Mouse (Mus musculus) kidney, adult 2 months (tissue): ENCODE measurements around the gene Cga.

Source experiments
- CTCF ChIP-seq: fragments of 200-500 bp; conservative IDR thresholded peaks from 2 replicates; pipeline ENCODE4 v1.5.1; 2011; ENCODE audit warnings: low read depth, mild to moderate bottlenecking, control low read depth, low read length, moderate library complexity, mixed read lengths; ENCODE audit not compliant: insufficient read depth, insufficient read length
- POLR2A ChIP-seq: fragments of 200-500 bp; IDR thresholded peaks from one replicate; pipeline ENCODE4 v1.6.1; 2011; ENCODE audit warnings: low read depth, low read length, control low read depth

DNA sequence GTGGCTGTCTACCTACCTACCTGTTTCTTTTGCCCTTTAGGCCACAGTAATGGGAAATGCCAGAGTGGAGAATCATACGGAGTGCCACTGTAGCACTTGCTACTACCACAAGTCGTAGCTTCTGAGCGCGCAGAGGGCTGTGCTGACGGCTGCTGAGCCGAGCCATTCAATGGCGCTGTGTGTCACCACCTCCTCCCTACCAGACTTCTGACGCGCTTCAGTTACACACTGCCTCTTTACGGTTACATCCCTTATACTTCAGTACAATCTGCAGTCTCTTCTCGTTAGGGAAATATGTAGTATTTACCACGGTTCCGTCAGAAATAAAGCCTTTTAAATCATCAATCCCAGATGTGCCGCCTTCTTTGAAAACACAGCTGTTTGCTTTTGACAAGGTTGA is 13.4 kb downstream of the Cga start:
- TF ChIP-seq CTCF (no peak), POLR2A (no peak)
